Mouse (Mus musculus) forebrain, embryonic 15.5 days (tissue): ENCODE measurements around the gene Slc8a1. TPM values are rescaled to one million over a fixed set of nuclear protein-coding genes. Genes with fewer than 3 reads are reported as not detected.
A peak's percentile ranks its signal among the peaks of the same experiment; 100 is the strongest.

Source experiments
- ATAC-seq: fragments of 200-750 bp; cut with Nextera tagmentation; replicated peaks from 2 replicates; pipeline ENCODE4 v1.8.0; 2017; ENCODE audit warnings: mild to moderate bottlenecking, moderate TSS enrichment, moderate library complexity
- H3K27ac ChIP-seq: fragments of 300-500 bp; sonication (generic); replicated peaks from 2 replicates; pipeline ENCODE4 v1.5.1; 2015; ENCODE audit warnings: mild to moderate bottlenecking, inconsistent platforms
- H3K27me3 ChIP-seq: fragments of 300-500 bp; sonication (generic); 2 replicates; pipeline ENCODE4 v1.6.1; 2015; ENCODE audit warnings: inconsistent platforms
- H3K36me3 ChIP-seq: fragments of 300-500 bp; sonication (generic); 2 replicates; pipeline ENCODE4 v1.6.1; 2015; ENCODE audit warnings: mild to moderate bottlenecking, inconsistent platforms
- H3K4me1 ChIP-seq: fragments of 300-500 bp; sonication (generic); 2 replicates; pipeline ENCODE4 v1.6.1; 2015; ENCODE audit warnings: inconsistent platforms
- H3K4me2 ChIP-seq: fragments of 300-500 bp; sonication (generic); replicated peaks from 2 replicates; pipeline ENCODE4 v1.6.1; 2015; ENCODE audit warnings: mild to moderate bottlenecking, inconsistent platforms
- H3K4me3 ChIP-seq: fragments of 300-500 bp; sonication (generic); 2 replicates; pipeline ENCODE4 v1.5.1; 2015; ENCODE audit warnings: mild to moderate bottlenecking, inconsistent platforms
- H3K9ac ChIP-seq: fragments of 300-500 bp; sonication (generic); replicated peaks from 2 replicates; pipeline ENCODE4 v1.6.1; 2015; ENCODE audit warnings: mild to moderate bottlenecking, inconsistent platforms
- H3K9me3 ChIP-seq: fragments of 300-500 bp; sonication (generic); 2 replicates; pipeline ENCODE4 v1.6.1; 2016; ENCODE audit warnings: inconsistent platforms
- WGBS: fragments of 180-500 bp; shearing (Covaris S2); methylation state at CpG from one replicate; pipeline ENCODE4 v1.1.7; 2015; ENCODE audit warnings: mixed read lengths; 5-methylcytosine and 5-hydroxymethylcytosine counted together
- polyA plus RNA-seq: library from polyadenylated mRNA; unstranded; fragments of >200 nt; fragmentation: Nextera tagmentation; extraction: Ambion mirVana; gene quantifications from 2 replicates; pipeline ENCODE4 v1.2.1, GENCODE M21; 2015

Gene Slc8a1
- polyA plus RNA-seq, 1 experiment from 2014 or later = 18.4 TPM

- no peak overlapping the region for H3K4me3 ChIP-seq
- no peaks in the 10 kb centered on the region for H3K27me3 ChIP-seq
- ATAC-seq = no peak
- WGBS = 66% methylated on average over 3 of the region's 3 CpGs
- no peak overlapping the region for H3K27ac ChIP-seq
- no peaks in the 10 kb centered on the region for H3K9me3 ChIP-seq
- H3K4me2 ChIP-seq = no peak overlapping the region
- peaks cover 2% of the 10 kb centered on the region; the same call in 1 of the 2 replicates for H3K4me1 ChIP-seq
- no peaks in the 10 kb centered on the region for H3K36me3 ChIP-seq
- no peak overlapping the region for H3K9ac ChIP-seq
These were observed 130.7 kb downstream of the Slc8a1 start for GRCm38 (mm10) chr17:81607515-81607914.

GRCm38 (mm10) chr17:81606084-81606483 is 132.1 kb downstream of the Slc8a1 start:
- Histone ChIP-seq H3K36me3 (no peaks in the 10 kb centered on the region), H3K4me1 (peaks cover 2% of the 10 kb centered on the region; the same call in 1 of the 2 replicates), H3K9ac (no peak overlapping the region), H3K27me3 (no peaks in the 10 kb centered on the region), H3K27ac (no peak overlapping the region), H3K4me2 (no peak overlapping the region), H3K9me3 (no peaks in the 10 kb centered on the region), H3K4me3 (no peak overlapping the region)
- 93% methylated on average over 2 of the region's 2 CpGs for WGBS
- no peak for ATAC-seq

- Histone ChIP-seq H3K9ac (no peak overlapping the region), H3K4me2 (no peak overlapping the region), H3K27ac (no peak overlapping the region), H3K4me1 (peaks cover 2% of the 10 kb centered on the region; the same call in 1 of the 2 replicates), H3K36me3 (no peaks in the 10 kb centered on the region), H3K4me3 (no peak overlapping the region), H3K27me3 (no peaks in the 10 kb centered on the region), H3K9me3 (no peaks in the 10 kb centered on the region)
- ATAC-seq = no peak
- 71% methylated on average over 4 of the region's 4 CpGs for WGBS
These were observed 132.9 kb downstream of the Slc8a1 start for GRCm38 (mm10) chr17:81605219-81605660.

- H3K9ac ChIP-seq = no peak overlapping the region
- H3K27ac ChIP-seq = no peak overlapping the region
- 98% methylated on average over 2 of the region's 2 CpGs for WGBS
- no peaks in the 10 kb centered on the region for H3K36me3 ChIP-seq
- no peaks in the 10 kb centered on the region for H3K4me1 ChIP-seq
- no peak overlapping the region for H3K4me3 ChIP-seq
- no peaks in the 10 kb centered on the region for H3K9me3 ChIP-seq
- H3K4me2 ChIP-seq = no peak overlapping the region
- no peak for ATAC-seq
- no peaks in the 10 kb centered on the region for H3K27me3 ChIP-seq
These were observed 139.1 kb downstream of the Slc8a1 start for GRCm38 (mm10) chr17:81599072-81599471.

- Histone ChIP-seq H3K4me1 (no peaks in the 10 kb centered on the region), H3K27me3 (no peaks in the 10 kb centered on the region), H3K36me3 (no peaks in the 10 kb centered on the region), H3K4me3 (no peak overlapping the region), H3K9ac (no peak overlapping the region), H3K9me3 (no peaks in the 10 kb centered on the region), H3K4me2 (no peak overlapping the region), H3K27ac (no peak overlapping the region)
- 78% methylated on average over 7 of the region's 7 CpGs for WGBS
- ATAC-seq = no peak
These were observed 148.4 kb downstream of the Slc8a1 start for GRCm38 (mm10) chr17:81589791-81590190.

- Histone ChIP-seq H3K27ac (no peak overlapping the region), H3K36me3 (no peaks in the 10 kb centered on the region), H3K4me3 (no peak overlapping the region), H3K4me2 (no peak overlapping the region), H3K27me3 (no peaks in the 10 kb centered on the region), H3K9ac (no peak overlapping the region), H3K4me1 (no peaks in the 10 kb centered on the region), H3K9me3 (no peaks in the 10 kb centered on the region)
- no peak for ATAC-seq
- 88% methylated on average over 5 of the region's 5 CpGs for WGBS
These were observed 151.4 kb downstream of the Slc8a1 start for GRCm38 (mm10) chr17:81586759-81587158.

GRCm38 (mm10) chr17:81579728-81580425 is 158.3 kb downstream of the Slc8a1 start:
- Histone ChIP-seq H3K9me3 (no peaks in the 10 kb centered on the region), H3K9ac (no peak overlapping the region), H3K27me3 (no peaks in the 10 kb centered on the region), H3K4me1 (no peaks in the 10 kb centered on the region), H3K4me2 (no peak overlapping the region), H3K36me3 (no peaks in the 10 kb centered on the region), H3K27ac (no peak overlapping the region), H3K4me3 (no peak overlapping the region)
- no peak for ATAC-seq
- WGBS = 84% methylated on average over 10 of the region's 10 CpGs

GRCm38 (mm10) chr17:81576893-81577292 is 161.3 kb downstream of the Slc8a1 start:
- Histone ChIP-seq H3K9ac (no peak overlapping the region), H3K36me3 (no peaks in the 10 kb centered on the region), H3K4me2 (no peak overlapping the region), H3K4me3 (no peak overlapping the region), H3K9me3 (no peaks in the 10 kb centered on the region), H3K27me3 (no peaks in the 10 kb centered on the region), H3K27ac (no peak overlapping the region), H3K4me1 (no peaks in the 10 kb centered on the region)
- no peak for ATAC-seq
- 95% methylated on average over 3 of the region's 3 CpGs for WGBS

GRCm38 (mm10) chr17:81565634-81566372 is 172.4 kb downstream of the Slc8a1 start:
- WGBS = 54% methylated on average over 9 of the region's 9 CpGs
- no peak overlapping the region for H3K27ac ChIP-seq
- no peaks in the 10 kb centered on the region for H3K4me1 ChIP-seq
- H3K9ac ChIP-seq = no peak overlapping the region
- no peak overlapping the region for H3K4me3 ChIP-seq
- ATAC-seq = no peak
- H3K4me2 ChIP-seq = no peak overlapping the region
- no peaks in the 10 kb centered on the region for H3K9me3 ChIP-seq
- H3K27me3 ChIP-seq = no peaks in the 10 kb centered on the region
- H3K36me3 ChIP-seq = no peaks in the 10 kb centered on the region

GRCm38 (mm10) chr17:81554052-81554734 is 184.0 kb downstream of the Slc8a1 start:
- 0 out of 2 replicates have a peak, but pooled peaks have one; percentile 35 for ATAC-seq
- 52% methylated on average over 6 of the region's 6 CpGs for WGBS
- H3K27ac ChIP-seq = no peak overlapping the region
- H3K9ac ChIP-seq = no peak overlapping the region
- H3K9me3 ChIP-seq = no peaks in the 10 kb centered on the region
- no peak overlapping the region for H3K4me3 ChIP-seq
- no peaks in the 10 kb centered on the region for H3K4me1 ChIP-seq
- no peak overlapping the region for H3K4me2 ChIP-seq
- no peaks in the 10 kb centered on the region for H3K27me3 ChIP-seq
- no peaks in the 10 kb centered on the region for H3K36me3 ChIP-seq

- Histone ChIP-seq H3K4me3 (no peak overlapping the region), H3K27me3 (no peaks in the 10 kb centered on the region), H3K9me3 (no peaks in the 10 kb centered on the region), H3K27ac (no peak overlapping the region), H3K4me2 (no peak overlapping the region), H3K36me3 (no peaks in the 10 kb centered on the region), H3K4me1 (no peaks in the 10 kb centered on the region), H3K9ac (no peak overlapping the region)
- WGBS = 84% methylated on average over 6 of the region's 6 CpGs
- ATAC-seq = no peak
These were observed 186.1 kb downstream of the Slc8a1 start for GRCm38 (mm10) chr17:81551856-81552635.
